Comparison of ENCODE assay signal across 12 mouse cellular contexts in genomic region chr4:62933798-62934197, GRCm38 (mm10). TPM values are rescaled to one million over a fixed set of nuclear protein-coding genes. Genes with fewer than 3 reads are reported as not detected.
DNase-seq lines count a peak whose midpoint lies in the region; ATAC-seq and TF ChIP-seq lines count a peak whose summit lies in the region.
"Had no signal": no experiment of that assay in that cellular context is flagged by ENCODE, and none has a peak within 500 bp of the region (broad histone marks: within the 10 kb centered on the region; RNA-seq: fewer than 3 reads in every experiment).

No protein-coding gene starts in this region.

- H3K9me3 ChIP-seq in midbrain, postnatal 0 days (ENCODE audit: low read length): no peaks in the 10 kb centered on the region
- H3K9me3 ChIP-seq in midbrain, embryonic 10.5 days (replicated peaks): no peaks in the 10 kb centered on the region
- H3K9me3 ChIP-seq: hindbrain, embryonic 15.5 days had no signal

- WGBS in kidney, adult 2 months: 74% methylated on average over 4 of the region's 4 CpGs
- WGBS in midbrain, postnatal 0 days: 89% methylated on average over 4 of the region's 4 CpGs
- 93% methylated on average over 4 of the region's 4 CpGs for WGBS in midbrain, embryonic 10.5 days

- TF ChIP-seq CTCF in kidney, adult 2 months (conservative IDR thresholded peaks at IDR 0.05; ENCODE audit: insufficient read depth, insufficient read length, low read depth, low read length): peak; percentile 35; the same call in 1 of the 2 replicates
- 0 out of 2 replicates have a peak, but pooled peaks have one; percentile 3 for TF ChIP-seq CTCF in midbrain, postnatal 0 days (IDR thresholded peaks at IDR 0.05)

- H3K27ac ChIP-seq in kidney, adult 2 months (ENCODE audit: insufficient read depth, low read depth, low read length): no peak overlapping the region
- H3K27ac ChIP-seq in midbrain, postnatal 0 days (ENCODE audit: low read depth, low read length): no peak overlapping the region
- H3K27ac ChIP-seq in midbrain, embryonic 10.5 days (replicated peaks): no peak overlapping the region
- H3K27ac ChIP-seq: hindbrain, embryonic 15.5 days had no signal

- no peaks in the 10 kb centered on the region for H3K36me3 ChIP-seq in kidney, adult 2 months (ENCODE audit: control insufficient read depth, insufficient read depth, low read length)
- H3K36me3 ChIP-seq in midbrain, postnatal 0 days (ENCODE audit: insufficient read depth, low read length): no peaks in the 10 kb centered on the region
- no peaks in the 10 kb centered on the region for H3K36me3 ChIP-seq in midbrain, embryonic 10.5 days
- H3K36me3 ChIP-seq: hindbrain, embryonic 15.5 days had no signal

- H3K4me2 ChIP-seq in midbrain, postnatal 0 days (ENCODE audit: low read depth, low read length, poor library complexity, severe bottlenecking): no peak overlapping the region
- H3K4me2 ChIP-seq: heart, embryonic 11.5 days; hindbrain, embryonic 15.5 days had no signal

- ATAC-seq in midbrain, postnatal 0 days (ENCODE audit: low FRiP score): no peak

- H3K27me3 ChIP-seq in kidney, adult 2 months (replicated peaks; ENCODE audit: control insufficient read depth, insufficient read depth, low read length): no peaks in the 10 kb centered on the region
- no peaks in the 10 kb centered on the region for H3K27me3 ChIP-seq in midbrain, postnatal 0 days (ENCODE audit: insufficient read depth, low read length)
- H3K27me3 ChIP-seq in midbrain, embryonic 10.5 days (ENCODE audit: low read depth, poor library complexity, severe bottlenecking): no peaks in the 10 kb centered on the region
- H3K27me3 ChIP-seq: hindbrain, embryonic 15.5 days had no signal

- no peaks in the 10 kb centered on the region for H3K4me1 ChIP-seq in kidney, adult 2 months (ENCODE audit: control insufficient read depth, insufficient read depth, low read length)
- no peaks in the 10 kb centered on the region for H3K4me1 ChIP-seq in midbrain, postnatal 0 days (ENCODE audit: insufficient read depth, low read length)
- no peaks in the 10 kb centered on the region for H3K4me1 ChIP-seq in midbrain, embryonic 10.5 days
- H3K4me1 ChIP-seq: hindbrain, embryonic 15.5 days had no signal

- H3K4me3 ChIP-seq in kidney, adult 2 months (ENCODE audit: insufficient read depth, low read depth, low read length): no peak overlapping the region
- no peak overlapping the region for H3K4me3 ChIP-seq in midbrain, postnatal 0 days (ENCODE audit: low read depth, low read length)
- H3K4me3 ChIP-seq in midbrain, embryonic 10.5 days: no peak overlapping the region
- H3K4me3 ChIP-seq: hindbrain, embryonic 15.5 days had no signal

- TF ChIP-seq POLR2A in kidney, adult 2 months (IDR thresholded peaks at IDR 0.05; ENCODE audit: low read depth, low read length): no peak

- no peak overlapping the region for H3K9ac ChIP-seq in midbrain, postnatal 0 days (replicated peaks; ENCODE audit: low read length, poor library complexity, severe bottlenecking)
- H3K9ac ChIP-seq: hindbrain, embryonic 15.5 days had no signal

- peak; percentile 8 for DNase-seq in kidney, adult 2 months
- DNase-seq in kidney, adult 11 months: no peak
- no peak for DNase-seq in midbrain, postnatal 0 days (ENCODE audit: low spot score)
- no peak for DNase-seq in midbrain, embryonic 10.5 days (ENCODE audit: low spot score)
- peak; percentile 36 for DNase-seq in R1 (ENCODE audit: low read depth, low spot score)
- peak; percentile 25 for DNase-seq in thymus, postnatal 4 days
- DNase-seq in right cerebral cortex, postnatal 14 days: no peak
- DNase-seq: adrenal gland, postnatal 25 days; cerebellum, adult 11-12 months; midbrain, embryonic 14.5 days had no signal

RNA-seq across cellular contexts. Expression of gene Zfp618, which starts 31.6 kb away (rescaled TPM):
- 7.7 and 10.2 TPM in 2 replicates for polyA plus RNA-seq in kidney, adult 2 months (2012; rRNA removed)
- total RNA-seq in midbrain, postnatal 0 days (2014; rRNA removed): 32.4 and 36.6 TPM in 2 replicates
- 18.2 and 20.1 TPM in 2 replicates for polyA plus RNA-seq in midbrain, postnatal 0 days (2015; fragmentation: Nextera tagmentation; extraction: Ambion mirVana)
- 23.9 and 26.6 TPM in 2 replicates for polyA plus RNA-seq in midbrain, embryonic 10.5 days (2016; fragmentation: Nextera tagmentation; extraction: Ambion mirVana)

Comparison
In these comparisons a context has a peak if more than half of its experiments do, and no peak if none do; other contexts are left out.
1. DNase-seq: peak in kidney, adult 2 months (single experiment), R1 (single experiment) and thymus, postnatal 4 days (single experiment); none in kidney, adult 11 months (single experiment), midbrain, postnatal 0 days (single experiment), midbrain, embryonic 10.5 days (single experiment) and right cerebral cortex, postnatal 14 days (single experiment).